Mouse (Mus musculus) megakaryocyte, embryonic 14.5 days (primary cell): Measurements from ENCODE around the gene Alkbh3. TPM values are rescaled to one million over a fixed set of nuclear protein-coding genes. Genes with fewer than 3 reads are reported as not detected.

ENCODE experiments used
- H3K27me3 ChIP-seq: replicated peaks from 2 replicates; pipeline ENCODE3; 2012; ENCODE audit warnings: inconsistent platforms
- H3K36me3 ChIP-seq: replicated peaks from 2 replicates; pipeline ENCODE3; 2012; ENCODE audit warnings: low read length, inconsistent platforms, mixed read lengths
- H3K4me1 ChIP-seq: 2 replicates; pipeline ENCODE4 v1.6.1; 2012; ENCODE audit warnings: inconsistent platforms
- H3K4me3 ChIP-seq: replicated peaks from 2 replicates; pipeline ENCODE3; 2012; ENCODE audit warnings: moderate library complexity, mild to moderate bottlenecking, inconsistent platforms
- H3K9me3 ChIP-seq: 2 replicates; pipeline ENCODE4 v1.6.1; 2012; ENCODE audit warnings: inconsistent platforms
- FLI1 ChIP-seq: IDR thresholded peaks from 2 replicates; pipeline ENCODE4 v1.6.1; 2012; ENCODE audit warnings: low read length, inconsistent platforms, mixed read lengths
- GATA1 ChIP-seq: IDR thresholded peaks from 3 replicates; pipeline ENCODE4 v1.6.1; 2012; ENCODE audit warnings: mixed read lengths, low read length, inconsistent platforms, borderline replicate concordance
- polyA plus RNA-seq: library from polyadenylated mRNA; stranded (reverse); fragments of >175 nt; gene quantifications from 2 replicates; pipeline ENCODE4 v1.2.3, GENCODE M21; 2012; ENCODE audit warnings: low replicate concordance; ENCODE audit not compliant: insufficient read depth

Gene Alkbh3
- polyA plus RNA-seq, 1 experiment, result 31.2 TPM

DNA sequence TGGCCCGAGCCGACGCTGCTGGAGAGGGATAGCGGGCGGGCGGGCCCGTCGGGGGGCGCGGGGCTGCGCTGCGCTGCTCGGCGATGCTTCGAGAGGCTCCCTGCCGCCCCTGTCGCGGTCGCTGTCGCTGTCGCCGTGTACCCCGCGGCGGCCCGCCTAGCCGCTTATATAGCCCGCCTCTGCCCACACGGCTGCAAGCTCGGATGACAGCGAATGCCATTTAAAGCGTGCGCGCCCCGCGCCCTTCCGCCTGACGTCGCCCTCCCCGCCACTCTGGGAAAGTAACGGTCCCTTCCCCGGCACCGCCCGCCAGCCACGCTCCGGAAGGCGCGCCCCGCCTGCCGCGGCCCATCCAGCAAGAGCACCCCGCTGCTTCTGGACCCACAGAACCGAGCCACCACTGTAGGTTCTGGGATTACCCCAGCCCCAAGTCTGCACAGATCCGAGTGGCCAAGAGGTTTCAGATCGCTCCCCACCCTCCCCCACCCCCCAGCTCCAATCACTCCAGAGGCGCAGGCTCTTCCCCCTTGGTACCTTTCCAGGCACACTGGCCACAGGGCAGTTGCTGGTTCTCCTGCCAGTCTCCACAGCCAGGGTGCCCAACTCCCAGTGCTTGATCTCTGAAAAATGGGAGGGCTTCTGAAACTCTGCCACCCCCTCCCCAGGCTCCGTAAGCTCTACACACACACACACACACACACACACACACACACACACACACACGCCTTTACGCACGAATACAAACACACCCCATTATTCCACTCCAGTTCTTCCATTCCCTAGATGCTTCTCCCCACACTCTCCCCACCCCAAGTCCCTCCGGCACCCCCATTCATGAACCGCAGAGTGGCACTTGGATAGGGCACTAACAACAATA lies 53.5 kb downstream of the Alkbh3 start, which contains the start of gene Gm13889:
TSS of gene Gm13889 (minus strand) at position 294 of the 877 bp plus-strand sequence.
- H3K27me3 ChIP-seq, result peaks cover 96% of the 10 kb centered on the region
- H3K4me3 ChIP-seq, result peak within 1 kb of the TSS; percentile 90
- TF ChIP-seq GATA1 (no peak), FLI1 (no peak)
- peaks cover 32% of the 10 kb centered on the region for H3K4me1 ChIP-seq
- no peaks in the 10 kb centered on the region for H3K36me3 ChIP-seq
- peaks cover 6% of the 10 kb centered on the region; the same call in 1 of the 2 replicates for H3K9me3 ChIP-seq

DNA sequence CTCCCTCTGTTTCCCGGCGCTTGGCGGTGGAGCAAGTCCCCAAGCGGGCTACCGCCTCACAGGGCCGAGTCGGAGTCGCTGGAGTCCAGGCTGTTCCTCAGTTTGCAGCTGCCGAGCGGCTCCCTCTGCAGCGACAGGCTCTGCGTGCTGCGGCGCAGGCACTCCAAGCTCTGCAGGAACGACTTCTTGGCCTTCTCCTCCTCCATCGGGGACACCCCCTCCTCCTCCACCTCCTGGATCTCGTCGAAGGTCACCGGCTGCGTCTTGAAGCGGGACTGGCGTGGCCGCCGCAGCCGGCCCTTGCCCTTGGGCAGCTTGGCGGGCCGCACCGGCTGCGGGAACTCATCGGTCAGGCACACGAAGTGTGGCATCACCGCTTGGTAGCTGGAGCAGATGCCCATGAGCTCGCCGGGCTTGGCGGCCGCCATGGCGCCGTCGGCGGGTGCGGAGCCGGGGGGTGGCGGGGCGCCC lies 54.2 kb downstream of the Alkbh3 start:
- H3K27me3 ChIP-seq, result peaks cover 95% of the 10 kb centered on the region
- peaks cover 32% of the 10 kb centered on the region for H3K4me1 ChIP-seq
- H3K36me3 ChIP-seq, result no peaks in the 10 kb centered on the region
- H3K4me3 ChIP-seq, result peak overlapping the region; percentile 90
- no peak for TF ChIP-seq GATA1
- no peak for TF ChIP-seq FLI1
- peaks cover 12% of the 10 kb centered on the region for H3K9me3 ChIP-seq

DNA sequence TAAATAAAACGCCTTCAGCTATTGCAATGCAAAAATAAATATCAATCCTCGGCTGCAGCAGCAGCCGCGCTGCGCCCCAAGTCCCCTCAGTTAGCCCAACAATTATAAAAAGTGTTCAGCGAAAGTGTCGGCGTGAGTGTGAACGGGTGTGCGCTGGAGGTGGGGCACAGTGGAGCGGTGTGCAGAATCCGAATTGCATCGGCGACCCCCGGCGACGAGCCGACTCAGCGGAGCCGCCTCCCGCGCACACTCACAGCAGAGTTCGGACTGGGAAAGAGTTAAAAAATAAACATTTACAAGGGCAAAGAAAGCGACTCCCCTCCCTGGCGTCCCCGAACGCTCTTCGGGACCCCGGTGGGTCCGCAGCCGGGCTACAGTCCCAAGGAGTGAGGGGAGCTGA lies 54.7 kb downstream of the Alkbh3 start:
- Histone ChIP-seq H3K4me3 (peak overlapping the region; percentile 90), H3K9me3 (peaks cover 12% of the 10 kb centered on the region), H3K4me1 (peaks cover 32% of the 10 kb centered on the region), H3K27me3 (peaks cover 92% of the 10 kb centered on the region), H3K36me3 (no peaks in the 10 kb centered on the region)
- no peak for TF ChIP-seq GATA1
- no peak for TF ChIP-seq FLI1

DNA sequence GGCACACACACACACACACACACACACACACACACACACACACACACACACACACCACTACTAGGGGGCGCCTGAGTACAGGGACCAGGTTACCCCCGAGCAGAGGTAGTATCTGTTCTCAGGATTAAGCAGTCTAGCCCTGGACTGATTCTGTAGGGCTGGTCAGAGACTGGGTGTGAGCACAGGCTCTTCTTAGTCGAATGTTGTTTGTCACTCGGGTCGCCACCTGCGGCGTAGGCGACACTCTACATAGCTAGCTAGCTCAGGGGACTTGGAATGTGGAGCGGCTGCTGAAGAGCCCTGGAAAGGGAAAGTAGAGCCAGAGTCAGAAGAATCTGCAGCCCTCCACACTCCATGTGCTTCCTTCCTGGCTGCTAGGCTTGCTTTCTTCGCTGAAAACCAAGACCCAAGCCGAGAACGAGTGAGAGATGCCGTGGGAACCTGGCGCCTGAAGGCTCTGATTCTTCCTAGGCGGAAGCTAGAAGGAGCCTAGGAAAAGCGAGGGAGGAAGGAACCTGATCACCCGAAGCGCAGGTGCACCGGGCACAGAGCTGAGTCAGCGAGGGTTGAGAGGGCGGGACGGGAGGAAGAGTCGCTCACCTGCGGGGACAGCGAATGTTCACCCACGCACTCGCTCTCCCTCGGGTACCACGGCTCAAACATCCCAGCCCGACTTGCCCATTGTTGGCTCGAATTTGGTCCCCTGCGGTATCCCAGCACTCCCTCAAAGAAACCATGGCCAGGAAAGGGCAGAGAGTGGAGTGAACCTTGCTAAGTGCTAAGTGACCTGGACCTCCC lies 55.6 kb downstream of the Alkbh3 start:
- Histone ChIP-seq H3K4me3 (peak overlapping the region; percentile 78), H3K4me1 (peaks cover 32% of the 10 kb centered on the region), H3K9me3 (peaks cover 16% of the 10 kb centered on the region), H3K36me3 (no peaks in the 10 kb centered on the region), H3K27me3 (peaks cover 92% of the 10 kb centered on the region)
- TF ChIP-seq GATA1, result no peak
- TF ChIP-seq FLI1, result no peak

DNA sequence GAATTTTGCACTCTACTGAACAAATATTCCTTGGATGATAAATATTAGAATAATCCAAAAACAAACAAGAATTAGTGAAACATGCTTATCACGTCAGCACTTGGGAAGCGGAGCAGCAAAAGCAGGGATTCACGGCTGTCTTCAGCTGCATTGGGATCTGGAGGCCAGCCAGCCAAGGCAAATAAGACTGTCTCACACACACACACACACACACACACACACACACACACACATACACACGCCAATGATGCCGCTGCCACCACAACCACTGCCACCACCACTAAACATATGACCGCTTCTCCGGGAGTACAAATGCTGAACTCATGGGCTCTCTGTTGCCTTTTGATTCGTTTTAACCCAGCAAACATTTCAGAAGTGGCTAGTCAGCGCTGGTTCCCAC lies 56.9 kb downstream of the Alkbh3 start:
- TF ChIP-seq GATA1 (no peak), FLI1 (no peak)
- Histone ChIP-seq H3K27me3 (peaks cover 92% of the 10 kb centered on the region), H3K4me3 (no peak overlapping the region), H3K4me1 (peaks cover 32% of the 10 kb centered on the region), H3K36me3 (no peaks in the 10 kb centered on the region), H3K9me3 (peaks cover 28% of the 10 kb centered on the region)

DNA sequence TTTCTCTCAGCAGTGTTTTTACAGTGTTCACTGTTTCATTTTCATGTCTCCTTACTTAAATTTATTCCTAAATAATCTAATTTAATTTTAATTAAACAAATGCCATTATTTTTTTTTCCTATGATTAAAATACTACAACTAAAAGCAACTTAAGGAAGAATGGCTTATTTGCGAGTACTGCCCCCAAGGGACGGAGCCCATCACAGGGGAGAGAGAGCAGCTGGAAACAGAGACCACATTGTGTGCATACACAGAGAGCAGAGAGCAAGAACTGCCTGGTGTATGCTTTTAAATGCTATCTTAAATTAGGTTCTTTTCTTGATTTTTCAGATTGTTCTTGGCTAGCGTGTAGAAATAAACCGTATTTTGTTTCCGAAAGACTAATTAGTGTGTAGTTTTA lies 63.6 kb downstream of the Alkbh3 start:
- H3K4me1 ChIP-seq, result no peaks in the 10 kb centered on the region
- no peaks in the 10 kb centered on the region for H3K36me3 ChIP-seq
- peaks cover 82% of the 10 kb centered on the region for H3K27me3 ChIP-seq
- TF ChIP-seq GATA1 (no peak), FLI1 (no peak)
- no peak overlapping the region for H3K4me3 ChIP-seq
- peaks cover 46% of the 10 kb centered on the region for H3K9me3 ChIP-seq

- Histone ChIP-seq H3K4me3 (no peak overlapping the region), H3K27me3 (peaks cover 83% of the 10 kb centered on the region), H3K9me3 (peaks cover 35% of the 10 kb centered on the region), H3K36me3 (no peaks in the 10 kb centered on the region), H3K4me1 (peaks cover 10% of the 10 kb centered on the region)
- no peak for TF ChIP-seq FLI1
- TF ChIP-seq GATA1, result no peak
Measured at GRCm38 (mm10) chr2:93944855-93945254, 65.8 kb downstream of the Alkbh3 start.

- Histone ChIP-seq H3K4me3 (no peak overlapping the region), H3K27me3 (peaks cover 82% of the 10 kb centered on the region), H3K4me1 (peaks cover 10% of the 10 kb centered on the region), H3K9me3 (peaks cover 28% of the 10 kb centered on the region), H3K36me3 (no peaks in the 10 kb centered on the region)
- TF ChIP-seq GATA1, result no peak
- TF ChIP-seq FLI1, result no peak
Measured at GRCm38 (mm10) chr2:93944099-93944498, 66.5 kb downstream of the Alkbh3 start.

GRCm38 (mm10) chr2:93941670-93942069 lies 68.9 kb downstream of the Alkbh3 start:
- H3K9me3 ChIP-seq, result peaks cover 27% of the 10 kb centered on the region
- H3K27me3 ChIP-seq, result peaks cover 88% of the 10 kb centered on the region
- H3K4me3 ChIP-seq, result no peak overlapping the region
- no peak for TF ChIP-seq GATA1
- TF ChIP-seq FLI1, result no peak
- peaks cover 19% of the 10 kb centered on the region for H3K4me1 ChIP-seq
- H3K36me3 ChIP-seq, result no peaks in the 10 kb centered on the region

DNA sequence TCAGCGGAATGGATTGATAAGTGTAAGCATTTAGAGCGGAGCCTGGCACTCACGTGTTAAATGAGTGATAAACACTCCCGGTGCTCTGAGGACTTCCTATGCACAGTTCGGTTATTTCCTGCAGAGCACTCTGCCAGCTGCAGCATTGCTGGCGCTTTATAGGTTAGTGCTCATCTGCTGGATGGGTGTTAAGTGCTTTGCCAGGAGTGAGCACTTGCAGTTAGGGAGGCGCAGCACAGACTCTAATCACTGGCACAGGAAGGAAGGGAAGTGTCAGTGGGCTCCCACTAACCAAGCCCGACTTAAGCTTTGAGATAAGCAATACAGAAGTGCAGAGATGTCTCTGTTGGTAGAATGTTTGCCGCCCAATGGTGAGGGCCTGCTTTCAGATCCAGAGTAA lies 72.1 kb downstream of the Alkbh3 start:
- H3K36me3 ChIP-seq, result no peaks in the 10 kb centered on the region
- no peak overlapping the region for H3K4me3 ChIP-seq
- H3K4me1 ChIP-seq, result peaks cover 19% of the 10 kb centered on the region
- TF ChIP-seq FLI1 (no peak), GATA1 (no peak)
- H3K9me3 ChIP-seq, result peaks cover 16% of the 10 kb centered on the region
- H3K27me3 ChIP-seq, result peaks cover 88% of the 10 kb centered on the region

Other genes starting within 250 kb of the Alkbh3 start
- gene Ext2, start 188.2 kb downstream of the Alkbh3 start, polyA plus RNA-seq, result 8.0 and 11.8 TPM in 2 replicates
- 0.68 and 3.7 TPM in 2 replicates for gene Accs, start 160.9 kb downstream of the Alkbh3 start, polyA plus RNA-seq
- gene Accsl, start 141.7 kb downstream of the Alkbh3 start, polyA plus RNA-seq, result not detected in 2 replicates
- 1.7 and 2.1 TPM in 2 replicates for gene Gm13889, start 53.6 kb downstream of the Alkbh3 start, polyA plus RNA-seq
- not detected in 2 replicates for gene Gm27027, start 14.5 kb downstream of the Alkbh3 start, polyA plus RNA-seq
- 24.6 and 26.7 TPM in 2 replicates for gene Hsd17b12, start 147.2 kb upstream of the Alkbh3 start, polyA plus RNA-seq